Mouse (Mus musculus) urinary bladder, postnatal 36 days (tissue): ENCODE data around the gene Hsd17b3.
A peak's percentile ranks its signal among the peaks of the same experiment; 100 is the strongest.

Source experiments
- DNase-seq, 2 experiments: peaks; one replicate each; pipeline ENCODE4 v3.0.0; 2022; ENCODE audit warnings: low spot score in 2 of 2, mixed read lengths in 1 of 2

The Hsd17b3 gene

GRCm38 (mm10) chr13:64089130-64089529 is at the start of gene Hsd17b3:
Gene Hsd17b3 (minus strand): TSS chr13:64089230.
- DNase-seq = no peak

- DNase-seq = peak; percentile 47 to 49
Measured at GRCm38 (mm10) chr13:64129616-64130375, 40.8 kb upstream of the Hsd17b3 start.

GRCm38 (mm10) chr13:64128858-64129615 is 40.0 kb upstream of the Hsd17b3 start, which contains the start of gene Slc35d2:
Gene Slc35d2 (minus strand): TSS chr13:64129368.
- peak; percentile 69 to 80 for DNase-seq

- DNase-seq = no peak
Measured at GRCm38 (mm10) chr13:64126316-64126715, 37.3 kb upstream of the Hsd17b3 start.

- DNase-seq = no peak
Measured at GRCm38 (mm10) chr13:64124886-64125285, 35.9 kb upstream of the Hsd17b3 start.

GRCm38 (mm10) chr13:64123491-64124188 is 34.6 kb upstream of the Hsd17b3 start:
- DNase-seq = no peak

- DNase-seq = no peak
Measured at GRCm38 (mm10) chr13:64120760-64121159, 31.7 kb upstream of the Hsd17b3 start.

- no peak for DNase-seq
Measured at GRCm38 (mm10) chr13:64117442-64117841, 28.4 kb upstream of the Hsd17b3 start.

GRCm38 (mm10) chr13:64110421-64110820 is 21.4 kb upstream of the Hsd17b3 start:
- no peak for DNase-seq

GRCm38 (mm10) chr13:64108381-64108850 is 19.4 kb upstream of the Hsd17b3 start:
- DNase-seq = no peak

GRCm38 (mm10) chr13:64107535-64107934 is 18.5 kb upstream of the Hsd17b3 start:
- DNase-seq = no peak

- no peak for DNase-seq
Measured at GRCm38 (mm10) chr13:64107105-64107504, 18.1 kb upstream of the Hsd17b3 start.

GRCm38 (mm10) chr13:64105690-64106089 is 16.7 kb upstream of the Hsd17b3 start:
- DNase-seq = no peak

- peak in 1 of 2 experiments; percentile 32 for DNase-seq
Measured at GRCm38 (mm10) chr13:64100186-64100585, 11.2 kb upstream of the Hsd17b3 start.

GRCm38 (mm10) chr13:64098992-64099391 is 10.0 kb upstream of the Hsd17b3 start:
- DNase-seq = no peak

- peak; percentile 63 to 68 for DNase-seq
Measured at GRCm38 (mm10) chr13:64093341-64093740, 4.3 kb upstream of the Hsd17b3 start.

GRCm38 (mm10) chr13:64092752-64093151 is 3.7 kb upstream of the Hsd17b3 start:
- DNase-seq = no peak

GRCm38 (mm10) chr13:64092141-64092540 is 3.1 kb upstream of the Hsd17b3 start:
- no peak for DNase-seq

GRCm38 (mm10) chr13:64091006-64091405 is 2.0 kb upstream of the Hsd17b3 start:
- no peak for DNase-seq

GRCm38 (mm10) chr13:64090278-64090677 is 1.2 kb upstream of the Hsd17b3 start:
- DNase-seq = no peak

GRCm38 (mm10) chr13:64088057-64088456 is 973 bp downstream of the Hsd17b3 start:
- no peak for DNase-seq

GRCm38 (mm10) chr13:64086036-64086435 is 3.0 kb downstream of the Hsd17b3 start:
- no peak for DNase-seq
